Mouse (Mus musculus): ENCODE data around the gene Rabggta. TPM values are rescaled to one million over a fixed set of nuclear protein-coding genes. Genes with fewer than 3 reads are reported as not detected.
A peak's percentile ranks its signal among the peaks of the same experiment; 100 is the strongest.

Gene Rabggta
- total and polyA plus RNA-seq, 3 experiments = 12.5 to 26.3 (median 13.0) TPM

GRCm38 (mm10) chr14:55713729-55714122 lies 8.3 kb downstream of the Rabggta start, which contains the start of gene Tgm1:
Tgm1 (minus strand) TSS chr14:55713926.
- H3K4me3 ChIP-seq = no peak within 1 kb of the TSS
- 33% methylated on average over 4 of the region's 4 CpGs for WGBS
- H3K36me3 ChIP-seq (ENCODE audit: control insufficient read depth, insufficient read depth, low read length) = no peaks in the 10 kb centered on the region
- peaks cover 1% of the 10 kb centered on the region; the same call in 1 of the 2 replicates for H3K27me3 ChIP-seq (ENCODE audit: control insufficient read depth, insufficient read depth, low read length)
- H3K79me2 ChIP-seq (replicated peaks; ENCODE audit: control insufficient read depth, insufficient read depth, low read length) = no peaks in the 10 kb centered on the region
- TF ChIP-seq CTCF (IDR thresholded peaks at IDR 0.05) = no peak
- TF ChIP-seq EP300 (IDR thresholded peaks at IDR 0.05; ENCODE audit: insufficient read depth, low read depth, low read length) = no peak
- TF ChIP-seq POLR2A (IDR thresholded peaks at IDR 0.05; ENCODE audit: insufficient read depth, low read depth, low read length) = no peak
- no peak for DNase-seq
- no peaks in the 10 kb centered on the region for H3K4me1 ChIP-seq (ENCODE audit: control insufficient read depth, insufficient read depth, low read length)
- no peak within 1 kb of the TSS for H3K9ac ChIP-seq (ENCODE audit: low read depth, low read length)
- no peak within 1 kb of the TSS for H3K27ac ChIP-seq
- intact Hi-C loops (cut with DNase I) = no loop called here

- Histone ChIP-seq H3K27ac (no peak overlapping the region), H3K36me3 (ENCODE audit: control insufficient read depth, insufficient read depth, low read length) (no peaks in the 10 kb centered on the region), H3K27me3 (ENCODE audit: control insufficient read depth, insufficient read depth, low read length) (peaks cover 1% of the 10 kb centered on the region; the same call in 1 of the 2 replicates), H3K9ac (ENCODE audit: low read depth, low read length) (no peak overlapping the region), H3K4me1 (ENCODE audit: control insufficient read depth, insufficient read depth, low read length) (no peaks in the 10 kb centered on the region), H3K4me3 (no peak overlapping the region), H3K79me2 (replicated peaks; ENCODE audit: control insufficient read depth, insufficient read depth, low read length) (no peaks in the 10 kb centered on the region)
- TF ChIP-seq POLR2A (IDR thresholded peaks at IDR 0.05; ENCODE audit: insufficient read depth, low read depth, low read length) = no peak
- no peak for TF ChIP-seq EP300 (IDR thresholded peaks at IDR 0.05; ENCODE audit: insufficient read depth, low read depth, low read length)
- no peak for TF ChIP-seq CTCF (IDR thresholded peaks at IDR 0.05)
- intact Hi-C loops (cut with DNase I) = no loop called here
- 16% methylated on average over 25 of the region's 25 CpGs for WGBS
- DNase-seq = peak; percentile 45 to 65
These were observed 8.9 kb downstream of the Rabggta start for GRCm38 (mm10) chr14:55713007-55713728.

- intact Hi-C loops (cut with DNase I) = no loop called here
- H3K27me3 ChIP-seq (ENCODE audit: control insufficient read depth, insufficient read depth, low read length) = peaks cover 1% of the 10 kb centered on the region; the same call in 1 of the 2 replicates
- TF ChIP-seq POLR2A (IDR thresholded peaks at IDR 0.05; ENCODE audit: insufficient read depth, low read depth, low read length) (no peak), EP300 (IDR thresholded peaks at IDR 0.05; ENCODE audit: insufficient read depth, low read depth, low read length) (no peak), CTCF (IDR thresholded peaks at IDR 0.05) (no peak)
- no peak overlapping the region for H3K9ac ChIP-seq (ENCODE audit: low read depth, low read length)
- no peak overlapping the region for H3K4me3 ChIP-seq
- no peaks in the 10 kb centered on the region for H3K79me2 ChIP-seq (replicated peaks; ENCODE audit: control insufficient read depth, insufficient read depth, low read length)
- H3K4me1 ChIP-seq (ENCODE audit: control insufficient read depth, insufficient read depth, low read length) = no peaks in the 10 kb centered on the region
- no peak overlapping the region for H3K27ac ChIP-seq
- 78% methylated on average over 7 of the region's 7 CpGs for WGBS
- H3K36me3 ChIP-seq (ENCODE audit: control insufficient read depth, insufficient read depth, low read length) = no peaks in the 10 kb centered on the region
- DNase-seq = no peak
These were observed 10.3 kb downstream of the Rabggta start for GRCm38 (mm10) chr14:55711786-55712185.

- no peak for DNase-seq
These were observed 12.6 kb downstream of the Rabggta start for GRCm38 (mm10) chr14:55709509-55709908.

GRCm38 (mm10) chr14:55707397-55707796 lies 14.7 kb downstream of the Rabggta start:
- H3K27me3 ChIP-seq (ENCODE audit: control insufficient read depth, insufficient read depth, low read length) = no peaks in the 10 kb centered on the region; the same call in 1 of the 2 replicates
- intact Hi-C loops (cut with DNase I) = no loop called here
- H3K4me1 ChIP-seq (ENCODE audit: control insufficient read depth, insufficient read depth, low read length) = no peaks in the 10 kb centered on the region
- DNase-seq = no peak
- no peaks in the 10 kb centered on the region for H3K36me3 ChIP-seq (ENCODE audit: control insufficient read depth, insufficient read depth, low read length)
- WGBS = 77% methylated on average over 5 of the region's 5 CpGs
- no peak overlapping the region for H3K9ac ChIP-seq (ENCODE audit: low read depth, low read length)
- no peak overlapping the region for H3K4me3 ChIP-seq
- H3K27ac ChIP-seq = no peak overlapping the region
- TF ChIP-seq POLR2A (IDR thresholded peaks at IDR 0.05; ENCODE audit: insufficient read depth, low read depth, low read length) = no peak
- TF ChIP-seq CTCF (IDR thresholded peaks at IDR 0.05) = no peak
- no peak for TF ChIP-seq EP300 (IDR thresholded peaks at IDR 0.05; ENCODE audit: insufficient read depth, low read depth, low read length)
- H3K79me2 ChIP-seq (replicated peaks; ENCODE audit: control insufficient read depth, insufficient read depth, low read length) = no peaks in the 10 kb centered on the region

More at GRCm38 (mm10) chr14:55709509-55709908, 12.6 kb downstream of the Rabggta start:
- Histone ChIP-seq H3K27me3 (ENCODE audit: control insufficient read depth, insufficient read depth, low read length) (peaks cover 1% of the 10 kb centered on the region; the same call in 1 of the 2 replicates), H3K36me3 (ENCODE audit: control insufficient read depth, insufficient read depth, low read length) (no peaks in the 10 kb centered on the region), H3K4me1 (ENCODE audit: control insufficient read depth, insufficient read depth, low read length) (no peaks in the 10 kb centered on the region), H3K9ac (ENCODE audit: low read depth, low read length) (no peak overlapping the region), H3K27ac (no peak overlapping the region), H3K79me2 (replicated peaks; ENCODE audit: control insufficient read depth, insufficient read depth, low read length) (no peaks in the 10 kb centered on the region), H3K4me3 (no peak overlapping the region)
- intact Hi-C loops (cut with DNase I) = no loop called here
- WGBS = 93% methylated on average over 4 of the region's 4 CpGs
- TF ChIP-seq CTCF (IDR thresholded peaks at IDR 0.05) (no peak), EP300 (IDR thresholded peaks at IDR 0.05; ENCODE audit: insufficient read depth, low read depth, low read length) (no peak), POLR2A (IDR thresholded peaks at IDR 0.05; ENCODE audit: insufficient read depth, low read depth, low read length) (no peak)

GRCm38 (mm10) chr14:55706051-55706600 lies 15.9 kb downstream of the Rabggta start:
- Histone ChIP-seq H3K9ac (ENCODE audit: low read depth, low read length) (no peak overlapping the region), H3K4me3 (no peak overlapping the region), H3K79me2 (replicated peaks; ENCODE audit: control insufficient read depth, insufficient read depth, low read length) (no peaks in the 10 kb centered on the region), H3K27me3 (ENCODE audit: control insufficient read depth, insufficient read depth, low read length) (no peaks in the 10 kb centered on the region), H3K4me1 (ENCODE audit: control insufficient read depth, insufficient read depth, low read length) (no peaks in the 10 kb centered on the region), H3K36me3 (ENCODE audit: control insufficient read depth, insufficient read depth, low read length) (no peaks in the 10 kb centered on the region), H3K27ac (no peak overlapping the region)
- intact Hi-C loops (cut with DNase I) = no loop called here
- WGBS = 75% methylated on average over 8 of the region's 8 CpGs
- TF ChIP-seq EP300 (IDR thresholded peaks at IDR 0.05; ENCODE audit: insufficient read depth, low read depth, low read length) = no peak
- no peak for TF ChIP-seq CTCF (IDR thresholded peaks at IDR 0.05)
- TF ChIP-seq POLR2A (IDR thresholded peaks at IDR 0.05; ENCODE audit: insufficient read depth, low read depth, low read length) = no peak
- DNase-seq = no peak
